Mouse (Mus musculus) layer of hippocampus, postnatal 25 days (tissue): ENCODE data around the gene Plek2. TPM values are rescaled to one million over a fixed set of nuclear protein-coding genes. Genes with fewer than 3 reads are reported as not detected.

Experiments used
- total RNA-seq, 2 experiments: library from RNA; stranded (reverse); gene quantifications; 2 replicates each; pipeline ENCODE4 v1.2.3; 2021

The Plek2 gene
- total RNA-seq, 2 experiments from 2014 or later: 0.22 TPM; not detected in 1

Other genes starting within 250 kb of the Plek2 start
- 1 to 10 TPM in 1 of 2 experiments, under 1 TPM in 1; 0.71 to 2.1 TPM for gene Fam71d, start 215.4 kb downstream of the Plek2 start, total RNA-seq
- gene Mpp5, start 158.1 kb downstream of the Plek2 start, total RNA-seq: 10 to 100 TPM; 29.4 to 32.0 TPM
- 100 to 1,000 TPM; 238 to 266 TPM for gene Atp6v1d, start 45.3 kb downstream of the Plek2 start, total RNA-seq
- gene Eif2s1, start 45.1 kb downstream of the Plek2 start, total RNA-seq: 10 to 100 TPM; 54.9 to 56.5 TPM
- gene Tmem229b, start 100.7 kb upstream of the Plek2 start, total RNA-seq: 10 to 100 TPM; 34.4 to 39.9 TPM
- 10 to 100 TPM; 21.5 to 21.6 TPM for gene Plekhh1, start 122.2 kb upstream of the Plek2 start, total RNA-seq
- 10 to 100 TPM; 10.1 to 10.9 TPM for gene Pigh, start 182.7 kb upstream of the Plek2 start, total RNA-seq
- gene Arg2, start 223.8 kb upstream of the Plek2 start, total RNA-seq: 1 to 10 TPM; 3.1 to 4.3 TPM